ENCODE assay signal across 19 mouse cellular contexts in genomic region chr9:32510454-32511263, GRCm38 (mm10). TPM values are rescaled to one million over a fixed set of nuclear protein-coding genes. Genes with fewer than 3 reads are reported as not detected.
DNase-seq lines count a peak whose midpoint lies in the region; ATAC-seq and TF ChIP-seq lines count a peak whose summit lies in the region.
"Had no signal": no experiment of that assay in that cellular context is flagged by ENCODE, and none has a peak within 500 bp of the region (broad histone marks: within the 10 kb centered on the region; RNA-seq: fewer than 3 reads in every experiment).

No protein-coding gene starts in this region.

- peak; percentile 54 for ATAC-seq in liver, embryonic 11.5 days (replicated peaks; ENCODE audit: low FRiP score)
- no peak for ATAC-seq in liver, embryonic 15.5 days (ENCODE audit: insufficient read depth)
- ATAC-seq: forebrain, postnatal 0 days; hindbrain, embryonic 16.5 days had no signal

- no peak overlapping the region for H3K9ac ChIP-seq in liver, embryonic 11.5 days (ENCODE audit: low read depth, low read length)
- no peak overlapping the region for H3K9ac ChIP-seq in MEL (ENCODE audit: control insufficient read depth, low read depth, low read length, poor library complexity, severe bottlenecking)
- no peak overlapping the region for H3K9ac ChIP-seq in liver, embryonic 15.5 days
- H3K9ac ChIP-seq: forebrain, postnatal 0 days; neural tube, embryonic 15.5 days had no signal

- no peak overlapping the region for H3K4me2 ChIP-seq in liver, embryonic 11.5 days
- no peak overlapping the region for H3K4me2 ChIP-seq in liver, embryonic 15.5 days
- H3K4me2 ChIP-seq: neural tube, embryonic 15.5 days had no signal

- no peak for TF ChIP-seq POLR2A in MEL (IDR thresholded peaks at IDR 0.05; ENCODE audit: control insufficient read depth in 1 of 2, insufficient read depth in 1 of 2, low read depth in 1 of 2, low read length in 2 of 2, poor library complexity in 1 of 2)

- no peak overlapping the region for H3K27ac ChIP-seq in liver, embryonic 11.5 days (ENCODE audit: low read depth, low read length)
- peak overlapping the region; percentile 46 for H3K27ac ChIP-seq in MEL (ENCODE audit: control insufficient read depth, low read depth, low read length)
- H3K27ac ChIP-seq in liver, embryonic 15.5 days (replicated peaks): 0 out of 2 replicates have a peak overlapping the region, but pooled peaks have one; percentile 29
- H3K27ac ChIP-seq: midbrain, embryonic 10.5 days; neural tube, embryonic 15.5 days had no signal

- TF ChIP-seq RAD21 in MEL (IDR thresholded peaks at IDR 0.05; ENCODE audit: low read depth, low read length): no peak

- TF ChIP-seq CTCF in MEL (IDR thresholded peaks at IDR 0.05 in 2 of 3, conservative IDR thresholded peaks at IDR 0.05 in 1 of 3; ENCODE audit: control insufficient read depth in 1 of 3, insufficient read depth in 1 of 3, low read depth in 2 of 3, low read length in 3 of 3, poor library complexity in 1 of 3, severe bottlenecking in 1 of 3): no peak

- 47% methylated on average over 7 of the region's 7 CpGs for WGBS in liver, embryonic 11.5 days
- 33% methylated on average over 7 of the region's 7 CpGs for WGBS in liver, embryonic 15.5 days (ENCODE audit: insufficient replicate concordance)

- H3K27me3 ChIP-seq in liver, embryonic 11.5 days (replicated peaks; ENCODE audit: control insufficient read depth, insufficient read depth, low read length): peaks cover 3% of the 10 kb centered on the region
- no peaks in the 10 kb centered on the region for H3K27me3 ChIP-seq in MEL (ENCODE audit: control insufficient read depth in 1 of 2, insufficient read depth in 2 of 2, low read length in 2 of 2)
- 0 out of 2 replicates have a peak, but pooled peaks cover 4% of the 10 kb centered on the region for H3K27me3 ChIP-seq in liver, embryonic 15.5 days
- H3K27me3 ChIP-seq: neural tube, embryonic 15.5 days had no signal

- H3K79me2 ChIP-seq in MEL (ENCODE audit: control insufficient read depth, insufficient read depth, low read length, poor library complexity): peaks cover 37% of the 10 kb centered on the region

- TF ChIP-seq EP300 in MEL (IDR thresholded peaks at IDR 0.05; ENCODE audit: low read depth in 1 of 2, low read length in 2 of 2): peak; percentile 84 to 89

- no peak overlapping the region for H3K4me3 ChIP-seq in liver, embryonic 11.5 days (ENCODE audit: low read depth, low read length)
- H3K4me3 ChIP-seq in MEL (ENCODE audit: control insufficient read depth in 1 of 2, insufficient read depth in 1 of 2, low read depth in 2 of 2, low read length in 2 of 2): no peak overlapping the region
- no peak overlapping the region for H3K4me3 ChIP-seq in liver, embryonic 15.5 days (replicated peaks)
- H3K4me3 ChIP-seq: midbrain, embryonic 10.5 days; neural tube, embryonic 15.5 days had no signal

- H3K9me3 ChIP-seq in liver, embryonic 11.5 days (ENCODE audit: control insufficient read depth, low read length): no peaks in the 10 kb centered on the region
- H3K9me3 ChIP-seq in MEL (replicated peaks; ENCODE audit: insufficient read depth, low read length): no peaks in the 10 kb centered on the region
- no peaks in the 10 kb centered on the region for H3K9me3 ChIP-seq in liver, embryonic 15.5 days (replicated peaks)
- H3K9me3 ChIP-seq: midbrain, embryonic 10.5 days; neural tube, embryonic 15.5 days had no signal

- H3K36me3 ChIP-seq in liver, embryonic 11.5 days (ENCODE audit: control insufficient read depth, insufficient read depth, low read length): no peaks in the 10 kb centered on the region
- peaks cover 0 to 59% of the 10 kb centered on the region in 2 experiments; a peak in 2 of 4 replicates for H3K36me3 ChIP-seq in MEL (ENCODE audit: control insufficient read depth in 1 of 2, insufficient read depth in 2 of 2, low read length in 2 of 2)
- H3K36me3 ChIP-seq in liver, embryonic 15.5 days (replicated peaks): no peaks in the 10 kb centered on the region
- H3K36me3 ChIP-seq: midbrain, embryonic 10.5 days; neural tube, embryonic 15.5 days had no signal

- no peak for DNase-seq in liver, embryonic 11.5 days (ENCODE audit: low spot score)
- DNase-seq in liver (no peak), MEL (ENCODE audit: low read depth, low spot score) (peak; percentile 77)
- DNase-seq in CD4-positive helper T cell, adult 2 months (ENCODE audit: low read depth, low spot score): peak; percentile 40
- DNase-seq in right cerebral cortex, adult 2 months (ENCODE audit: low spot score in 2 of 2): no peak
- DNase-seq in urinary bladder, adult 2 months (ENCODE audit: low spot score): no peak
- DNase-seq in frontal cortex, postnatal 10 days (ENCODE audit: low spot score in 2 of 2): no peak
- DNase-seq: adrenal gland, postnatal 25 days; cerebellum, adult 9-11 months; forebrain, postnatal 0 days; gastrocnemius, postnatal 10 days; heart, postnatal 4 days; kidney, adult 2 months; kidney, postnatal 36 days; right cerebral cortex, postnatal 4 days had no signal

- H3K4me1 ChIP-seq in liver, embryonic 11.5 days (replicated peaks; ENCODE audit: control insufficient read depth, insufficient read depth, low read length): peaks cover 48% of the 10 kb centered on the region
- peaks cover 36 to 65% of the 10 kb centered on the region in 2 experiments for H3K4me1 ChIP-seq in MEL (ENCODE audit: control insufficient read depth in 1 of 2, insufficient read depth in 2 of 2, low read length in 2 of 2)
- H3K4me1 ChIP-seq in liver, embryonic 15.5 days (replicated peaks): peaks cover 47% of the 10 kb centered on the region
- H3K4me1 ChIP-seq: neural tube, embryonic 15.5 days had no signal

TF ChIP-seq in MEL, 35 proteins besides CTCF, POLR2A, EP300 and RAD21 (continues in another document):
- 0 out of 2 replicates have a peak, but pooled peaks have one; percentile 34 for TF ChIP-seq ELF1 (IDR thresholded peaks at IDR 0.05; ENCODE audit: low read depth, low read length)
- no peak for TF ChIP-seq ZKSCAN1 (IDR thresholded peaks at IDR 0.05; ENCODE audit: low read depth, low read length)
- peak; percentile 75 for TF ChIP-seq ETS1 (IDR thresholded peaks at IDR 0.05; ENCODE audit: low read depth, low read length)
- no peak for TF ChIP-seq NELFE (IDR thresholded peaks at IDR 0.05; ENCODE audit: low read depth, low read length)
- no peak for TF ChIP-seq ZMIZ1 (IDR thresholded peaks at IDR 0.05; ENCODE audit: low read depth, low read length)
- TF ChIP-seq UBTF (IDR thresholded peaks at IDR 0.05; ENCODE audit: borderline replicate concordance, insufficient read depth, low read depth, low read length): no peak
- no peak for TF ChIP-seq ZC3H11A (IDR thresholded peaks at IDR 0.05; ENCODE audit: low read depth, low read length)
- TF ChIP-seq KAT2A (conservative IDR thresholded peaks at IDR 0.05; ENCODE audit: low read depth, low read length): no peak
- peak; percentile 88 for TF ChIP-seq TCF12 (IDR thresholded peaks at IDR 0.05; ENCODE audit: low read depth, low read length)
- TF ChIP-seq MAFK (IDR thresholded peaks at IDR 0.05; ENCODE audit: borderline replicate concordance, low read depth, low read length): no peak; the same call in 1 of the 2 replicates
- TF ChIP-seq GATA1 (IDR thresholded peaks at IDR 0.05; ENCODE audit: low read depth, low read length): peak; percentile 88
- no peak for TF ChIP-seq MEF2A (IDR thresholded peaks at IDR 0.05; ENCODE audit: extremely low read depth, insufficient replicate concordance, low read depth, low read length, poor library complexity, severe bottlenecking)
- peak; percentile 60; the same call in 1 of the 2 replicates for TF ChIP-seq BHLHE40 (IDR thresholded peaks at IDR 0.05; ENCODE audit: borderline replicate concordance, low read depth, low read length)
- TF ChIP-seq MYC (IDR thresholded peaks at IDR 0.05; ENCODE audit: low read depth, low read length): no peak
- TF ChIP-seq TAL1 (IDR thresholded peaks at IDR 0.05; ENCODE audit: low read length): peak; percentile 64; the same call in 1 of the 2 replicates
- no peak for TF ChIP-seq MYB (IDR thresholded peaks at IDR 0.05; ENCODE audit: low read depth, low read length)
- TF ChIP-seq SIN3A (IDR thresholded peaks at IDR 0.05; ENCODE audit: low read length): peak; percentile 44; the same call in 1 of the 2 replicates
- no peak for TF ChIP-seq CHD1 (IDR thresholded peaks at IDR 0.05; ENCODE audit: low read depth, low read length)
- TF ChIP-seq SMC3 (IDR thresholded peaks at IDR 0.05; ENCODE audit: low read depth, low read length): no peak
- TF ChIP-seq POLR2AphosphoS5 (IDR thresholded peaks at IDR 0.05; ENCODE audit: borderline replicate concordance, low read depth, low read length): no peak
- TF ChIP-seq MXI1 (IDR thresholded peaks at IDR 0.05; ENCODE audit: low read depth, low read length): no peak; the same call in none of the 2 replicates
- no peak for TF ChIP-seq JUND (IDR thresholded peaks at IDR 0.05; ENCODE audit: low read depth, low read length)
- peak; percentile 94 for TF ChIP-seq MAZ (IDR thresholded peaks at IDR 0.05; ENCODE audit: low read depth, low read length)
- TF ChIP-seq CHD2 (IDR thresholded peaks at IDR 0.05; ENCODE audit: low read length): no peak
- no peak for TF ChIP-seq HCFC1 (IDR thresholded peaks at IDR 0.05; ENCODE audit: low read depth, low read length)
- peak; percentile 38; the same call in 1 of the 2 replicates for TF ChIP-seq USF1 (IDR thresholded peaks at IDR 0.05; ENCODE audit: low read depth, low read length)
- no peak for TF ChIP-seq NRF1 (IDR thresholded peaks at IDR 0.05; ENCODE audit: insufficient read depth, low read depth, low read length, poor library complexity, severe bottlenecking)
- TF ChIP-seq E2F4 (IDR thresholded peaks at IDR 0.05; ENCODE audit: borderline replicate concordance, low read depth, low read length): no peak
- no peak for TF ChIP-seq USF2 (IDR thresholded peaks at IDR 0.05; ENCODE audit: borderline replicate concordance in 1 of 2, insufficient read depth in 1 of 2, low read depth in 1 of 2, low read length in 2 of 2)
- no peak for TF ChIP-seq MAX (IDR thresholded peaks at IDR 0.05; ENCODE audit: low read length)
- TF ChIP-seq TBP (IDR thresholded peaks at IDR 0.05; ENCODE audit: low read depth, low read length): no peak
- peak; percentile 96 for TF ChIP-seq RCOR1 (IDR thresholded peaks at IDR 0.05; ENCODE audit: low read depth, low read length)
- no peak for TF ChIP-seq POLR2AphosphoS2 (IDR thresholded peaks at IDR 0.05; ENCODE audit: low read length)

RNA-seq across cellular contexts. Expression of gene Fli1, which starts 32.0 kb away (rescaled TPM):
- 23.1 and 24.3 TPM in 2 replicates for polyA plus RNA-seq in liver, embryonic 11.5 days (2014; fragmentation: Nextera tagmentation; extraction: Ambion mirVana)
- 22.1 and 24.3 TPM in 2 replicates for total RNA-seq in MEL (2012; rRNA removed)
- 100 to 1,000 TPM in 1 of 2 experiments, 10 to 100 TPM in 1; 13.8 to 171 TPM for polyA plus RNA-seq in MEL (2012; ENCODE audit: insufficient read depth in 1 of 2, insufficient read length in 2 of 2, low read depth in 1 of 2, low replicate concordance in 2 of 2, missing spikeins in 1 of 2)
- 8.1 and 9.1 TPM in 2 replicates for polyA plus RNA-seq in liver, embryonic 15.5 days (2015; fragmentation: Nextera tagmentation; extraction: Ambion mirVana)
- 6.0 and 7.6 TPM in 2 replicates for polyA plus RNA-seq in urinary bladder, adult 2 months (2012; rRNA removed)

Comparison
In these comparisons a context has a peak if more than half of its experiments do, and no peak if none do; other contexts are left out.
1. DNase-seq: peak in CD4-positive helper T cell, adult 2 months (single experiment) and MEL (single experiment); none in liver, embryonic 11.5 days (single experiment), liver (single experiment), right cerebral cortex, adult 2 months (0 of 2), urinary bladder, adult 2 months (single experiment) and frontal cortex, postnatal 10 days (0 of 2).